Mouse (Mus musculus): ENCODE data around the gene Apobec4.

DNA sequence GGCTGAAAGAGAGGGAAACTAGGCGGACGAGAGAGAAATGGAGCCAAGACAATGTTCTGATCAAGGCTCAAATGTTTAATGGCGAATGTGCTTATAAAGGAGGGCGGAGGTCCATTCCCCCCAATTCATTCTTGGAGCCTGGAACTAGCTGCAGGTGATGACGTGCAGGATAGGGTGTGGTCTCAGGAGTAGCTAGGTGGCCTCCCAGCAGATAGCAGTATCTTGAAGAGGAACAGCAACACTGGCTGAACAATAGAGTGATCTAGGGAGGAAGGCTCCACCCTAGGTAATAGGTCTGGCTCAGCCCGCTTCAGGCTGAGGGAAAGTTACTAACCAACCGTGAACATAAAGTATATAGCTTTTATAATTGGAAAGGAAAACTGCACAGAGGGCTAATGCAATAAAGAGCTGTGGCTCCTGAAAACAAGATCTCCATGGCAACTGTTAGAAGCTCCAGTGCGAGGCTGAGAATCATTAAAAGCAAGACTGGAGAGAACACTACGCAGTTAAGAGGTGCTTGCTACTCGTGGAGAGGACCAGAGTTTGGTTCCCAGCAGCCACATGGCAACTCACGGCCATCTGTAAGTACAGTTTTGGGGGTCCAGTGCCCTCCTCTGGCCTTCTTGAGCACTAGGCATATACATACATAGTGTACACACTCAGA lies 28.7 kb upstream of the Apobec4 start:
- TF ChIP-seq CTCF (IDR thresholded peaks at IDR 0.05; ENCODE audit: insufficient read depth, low read length), result no peak
- TF ChIP-seq POLR2A (IDR thresholded peaks at IDR 0.05; ENCODE audit: borderline replicate concordance, extremely low read depth, low read depth, low read length), result no peak
